Mouse (Mus musculus): ENCODE results near the gene Rcc1l. TPM values are rescaled to one million over a fixed set of nuclear protein-coding genes. Genes with fewer than 3 reads are reported as not detected.

Rcc1l gene
- polyA plus RNA-seq, 1 experiment = 16.9 TPM

DNA sequence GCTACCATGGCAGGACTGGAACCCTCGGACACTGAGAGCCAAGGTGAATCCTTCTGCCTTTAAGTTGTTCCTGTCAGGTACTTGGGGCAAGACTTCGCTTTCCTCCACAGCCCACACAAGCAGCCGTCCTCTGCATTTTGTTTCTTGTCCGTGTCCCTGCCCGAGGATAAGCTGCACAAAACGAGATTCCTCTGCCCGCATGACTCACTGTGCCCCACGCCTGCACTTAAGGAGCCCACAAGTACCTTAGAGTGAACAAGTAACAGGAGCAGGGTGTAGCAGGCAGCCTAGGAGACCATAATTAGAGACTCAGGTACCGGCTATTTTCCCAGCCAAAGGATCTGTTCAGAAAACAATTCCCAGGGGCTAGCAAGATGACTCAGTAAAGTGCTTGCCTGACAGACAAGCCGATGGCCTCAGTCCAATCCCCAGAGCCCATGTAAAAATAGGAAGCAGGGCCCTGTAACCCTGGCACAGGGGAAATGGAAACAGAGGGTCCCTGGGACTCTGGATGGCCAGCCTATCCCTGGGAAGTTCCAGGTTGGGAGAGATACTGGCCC, 29.3 kb downstream of the Rcc1l start:
- TF ChIP-seq SRF (IDR thresholded peaks at IDR 0.05; ENCODE audit: control insufficient read depth, insufficient read length, low read depth) (no peak), MAX (IDR thresholded peaks at IDR 0.05; ENCODE audit: low read depth) (no peak), REST (IDR thresholded peaks at IDR 0.05; ENCODE audit: insufficient read depth, insufficient read length) (no peak), POLR2AphosphoS2 (IDR thresholded peaks at IDR 0.05; ENCODE audit: insufficient read length, low read depth) (no peak), MYOD1 (IDR thresholded peaks at IDR 0.05; ENCODE audit: control insufficient read depth in 1 of 3, insufficient read length in 2 of 3, low read depth in 2 of 3) (no peak), E2F4 (IDR thresholded peaks at IDR 0.05; ENCODE audit: insufficient read depth) (no peak), USF1 (IDR thresholded peaks at IDR 0.05; ENCODE audit: low read depth) (no peak), TCF3 (IDR thresholded peaks at IDR 0.05; ENCODE audit: insufficient read length, low read depth) (no peak), TCF12 (IDR thresholded peaks at IDR 0.05; ENCODE audit: insufficient read depth, poor library complexity, severe bottlenecking) (no peak), CEBPB (IDR thresholded peaks at IDR 0.05; ENCODE audit: insufficient read depth, poor library complexity, severe bottlenecking) (no peak)
- Histone ChIP-seq H3K36me3 (ENCODE audit: control insufficient read depth, insufficient read depth) (no peaks in the 10 kb centered on the region), H3K4me2 (ENCODE audit: low read depth) (peak overlapping the region; percentile 1)

DNA sequence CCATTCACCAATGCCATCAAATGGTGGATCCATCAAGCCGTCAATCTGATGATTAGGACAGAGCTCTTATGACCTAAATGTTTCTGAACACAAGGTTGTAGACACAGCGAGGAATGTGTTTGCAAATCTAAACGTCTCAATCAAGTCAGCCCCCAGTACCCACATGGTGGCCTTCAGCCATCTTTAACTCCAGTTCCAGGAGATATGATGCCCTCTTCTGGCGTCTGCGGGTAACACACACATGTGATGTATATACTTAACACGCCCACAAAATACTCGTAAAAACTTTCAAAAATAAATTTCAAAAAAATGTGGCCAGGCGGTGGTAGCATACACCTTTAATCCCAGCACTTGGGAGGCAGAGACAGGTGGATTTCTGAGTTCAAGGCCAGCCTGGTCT, 31.6 kb downstream of the Rcc1l start:
- no peak for TF ChIP-seq POLR2AphosphoS2 (IDR thresholded peaks at IDR 0.05; ENCODE audit: insufficient read length, low read depth)
- no peak for TF ChIP-seq CEBPB (IDR thresholded peaks at IDR 0.05; ENCODE audit: insufficient read depth, poor library complexity, severe bottlenecking)
- no peak for TF ChIP-seq REST (IDR thresholded peaks at IDR 0.05; ENCODE audit: insufficient read depth, insufficient read length)
- TF ChIP-seq MAX (IDR thresholded peaks at IDR 0.05; ENCODE audit: low read depth) = no peak
- no peak for TF ChIP-seq SRF (IDR thresholded peaks at IDR 0.05; ENCODE audit: control insufficient read depth, insufficient read length, low read depth)
- no peak for TF ChIP-seq POLR2A (IDR thresholded peaks at IDR 0.05; ENCODE audit: insufficient read length, low read depth)
- TF ChIP-seq USF1 (IDR thresholded peaks at IDR 0.05; ENCODE audit: low read depth) = no peak
- no peak for TF ChIP-seq E2F4 (IDR thresholded peaks at IDR 0.05; ENCODE audit: insufficient read depth)
- Histone ChIP-seq H3K27me3 (ENCODE audit: control insufficient read depth, insufficient read depth, insufficient read length) (no peaks in the 10 kb centered on the region), H3K36me3 (ENCODE audit: control insufficient read depth, insufficient read depth) (no peaks in the 10 kb centered on the region), H3K4me2 (ENCODE audit: low read depth) (no peak overlapping the region), H3K4me3 (no peak overlapping the region), H3K79me2 (ENCODE audit: control insufficient read depth, insufficient read depth) (no peaks in the 10 kb centered on the region), H3ac (ENCODE audit: control insufficient read depth, insufficient read length) (no peak overlapping the region)

More for the DNA sequence above, 29.3 kb downstream of the Rcc1l start:
- no peaks in the 10 kb centered on the region for H3K79me2 ChIP-seq (ENCODE audit: control insufficient read depth, insufficient read depth)
- H3K4me3 ChIP-seq = no peak overlapping the region
- H3K27me3 ChIP-seq (ENCODE audit: control insufficient read depth, insufficient read depth, insufficient read length) = no peaks in the 10 kb centered on the region
- no peak overlapping the region for H3ac ChIP-seq (ENCODE audit: control insufficient read depth, insufficient read length)

DNA sequence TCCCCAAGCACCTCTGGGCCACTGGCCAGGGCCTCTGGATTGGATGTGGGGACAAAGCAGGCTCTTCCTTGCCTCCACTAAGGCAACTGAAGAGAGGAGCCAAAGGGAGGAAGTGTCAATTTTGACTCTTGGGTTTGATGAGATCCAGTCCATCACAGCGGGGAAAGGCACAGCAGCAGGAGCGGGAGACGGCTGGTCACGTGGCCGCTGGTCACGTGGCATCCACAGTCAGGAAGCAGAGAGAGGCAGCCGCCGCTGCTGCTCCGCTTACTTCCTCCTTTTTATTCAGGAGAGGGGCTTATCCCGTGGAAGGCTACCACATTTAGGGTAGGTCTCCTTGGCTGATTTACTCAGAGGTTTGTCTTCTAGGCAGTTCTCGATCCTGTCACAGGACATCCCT, 34.2 kb downstream of the Rcc1l start:
- Histone ChIP-seq H3ac (ENCODE audit: control insufficient read depth, insufficient read length) (no peak overlapping the region), H3K4me3 (no peak overlapping the region), H3K79me2 (ENCODE audit: control insufficient read depth, insufficient read depth) (no peaks in the 10 kb centered on the region), H3K4me2 (ENCODE audit: low read depth) (no peak overlapping the region), H3K27me3 (ENCODE audit: control insufficient read depth, insufficient read depth, insufficient read length) (no peaks in the 10 kb centered on the region), H3K36me3 (ENCODE audit: control insufficient read depth, insufficient read depth) (no peaks in the 10 kb centered on the region)
- TF ChIP-seq USF1 (IDR thresholded peaks at IDR 0.05; ENCODE audit: low read depth) (no peak), MYOD1 (IDR thresholded peaks at IDR 0.05; ENCODE audit: control insufficient read depth in 1 of 3, insufficient read length in 2 of 3, low read depth in 2 of 3) (no peak)

DNA sequence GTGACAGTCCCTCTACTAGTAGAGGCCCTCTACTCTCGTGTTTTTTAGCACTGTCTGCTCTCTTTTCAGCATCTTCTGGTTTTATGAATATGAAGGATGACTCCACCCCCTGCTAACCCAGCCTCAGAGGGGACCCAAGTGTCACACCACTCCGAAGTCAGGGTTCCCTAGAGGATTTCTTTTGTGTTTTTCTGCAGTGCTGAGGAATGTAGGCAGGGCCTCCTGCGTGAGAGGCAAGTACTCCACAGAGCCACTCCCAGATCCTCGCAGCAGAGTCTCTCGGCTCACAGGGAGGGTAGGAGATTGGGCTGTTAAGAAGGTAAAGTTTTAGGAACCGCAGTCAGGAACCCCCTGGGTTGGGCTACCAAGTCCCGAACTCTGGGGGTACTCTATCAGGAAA, 35.3 kb downstream of the Rcc1l start:
- TF ChIP-seq POLR2A (IDR thresholded peaks at IDR 0.05; ENCODE audit: insufficient read length, low read depth) = no peak
- TF ChIP-seq MYOD1 (IDR thresholded peaks at IDR 0.05; ENCODE audit: control insufficient read depth in 1 of 3, insufficient read length in 2 of 3, low read depth in 2 of 3) = no peak
- no peak for TF ChIP-seq E2F4 (IDR thresholded peaks at IDR 0.05; ENCODE audit: insufficient read depth)
- TF ChIP-seq SRF (IDR thresholded peaks at IDR 0.05; ENCODE audit: control insufficient read depth, insufficient read length, low read depth) = no peak
- TF ChIP-seq REST (IDR thresholded peaks at IDR 0.05; ENCODE audit: insufficient read depth, insufficient read length) = no peak
- no peak for TF ChIP-seq USF1 (IDR thresholded peaks at IDR 0.05; ENCODE audit: low read depth)
- no peak for TF ChIP-seq TCF3 (IDR thresholded peaks at IDR 0.05; ENCODE audit: insufficient read length, low read depth)
- TF ChIP-seq TCF12 (IDR thresholded peaks at IDR 0.05; ENCODE audit: insufficient read depth, poor library complexity, severe bottlenecking) = no peak
- TF ChIP-seq CEBPB (IDR thresholded peaks at IDR 0.05; ENCODE audit: insufficient read depth, poor library complexity, severe bottlenecking) = no peak
- TF ChIP-seq MAX (IDR thresholded peaks at IDR 0.05; ENCODE audit: low read depth) = no peak
- no peak for TF ChIP-seq MYOG (IDR thresholded peaks at IDR 0.05; ENCODE audit: control insufficient read depth in 1 of 3, insufficient read depth in 1 of 3, insufficient read length in 2 of 3, low read depth in 2 of 3)
- TF ChIP-seq POLR2AphosphoS2 (IDR thresholded peaks at IDR 0.05; ENCODE audit: insufficient read length, low read depth) = no peak
- Histone ChIP-seq H3ac (ENCODE audit: control insufficient read depth, insufficient read length) (no peak overlapping the region), H3K4me2 (ENCODE audit: low read depth) (no peak overlapping the region), H3K36me3 (ENCODE audit: control insufficient read depth, insufficient read depth) (no peaks in the 10 kb centered on the region), H3K79me2 (ENCODE audit: control insufficient read depth, insufficient read depth) (no peaks in the 10 kb centered on the region), H3K4me3 (no peak overlapping the region), H3K27me3 (ENCODE audit: control insufficient read depth, insufficient read depth, insufficient read length) (no peaks in the 10 kb centered on the region)

DNA sequence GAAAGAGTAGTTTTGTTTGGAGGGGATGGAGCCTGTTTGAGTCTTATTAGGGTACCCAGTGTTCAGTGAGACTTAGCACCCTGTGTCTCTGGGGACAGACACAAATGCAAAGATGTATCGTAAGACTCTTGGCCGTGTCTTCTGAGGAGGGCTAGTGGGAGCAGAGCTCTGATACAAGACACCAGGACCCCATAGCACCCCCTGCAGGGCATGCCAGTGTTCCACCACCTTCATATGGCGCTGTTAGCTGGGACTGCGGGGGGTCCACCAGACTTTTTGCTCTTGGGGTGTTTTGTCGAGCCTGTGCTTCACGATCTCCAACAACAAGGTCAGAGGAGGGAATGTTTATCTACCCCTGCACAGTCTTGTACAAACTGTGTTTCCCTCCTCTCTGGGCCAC, 37.1 kb downstream of the Rcc1l start:
- H3ac ChIP-seq (ENCODE audit: control insufficient read depth, insufficient read length) = no peak overlapping the region
- no peak overlapping the region for H3K4me2 ChIP-seq (ENCODE audit: low read depth)
- H3K79me2 ChIP-seq (ENCODE audit: control insufficient read depth, insufficient read depth) = no peaks in the 10 kb centered on the region
- no peaks in the 10 kb centered on the region for H3K27me3 ChIP-seq (ENCODE audit: control insufficient read depth, insufficient read depth, insufficient read length)
- TF ChIP-seq MAX (IDR thresholded peaks at IDR 0.05; ENCODE audit: low read depth) (no peak), SRF (IDR thresholded peaks at IDR 0.05; ENCODE audit: control insufficient read depth, insufficient read length, low read depth) (no peak), REST (IDR thresholded peaks at IDR 0.05; ENCODE audit: insufficient read depth, insufficient read length) (no peak), USF1 (IDR thresholded peaks at IDR 0.05; ENCODE audit: low read depth) (no peak), E2F4 (IDR thresholded peaks at IDR 0.05; ENCODE audit: insufficient read depth) (no peak), POLR2A (IDR thresholded peaks at IDR 0.05; ENCODE audit: insufficient read length, low read depth) (no peak), MYOD1 (IDR thresholded peaks at IDR 0.05; ENCODE audit: control insufficient read depth in 1 of 3, insufficient read length in 2 of 3, low read depth in 2 of 3) (no peak), TCF3 (IDR thresholded peaks at IDR 0.05; ENCODE audit: insufficient read length, low read depth) (no peak), MYOG (IDR thresholded peaks at IDR 0.05; ENCODE audit: control insufficient read depth in 1 of 3, insufficient read depth in 1 of 3, insufficient read length in 2 of 3, low read depth in 2 of 3) (no peak), TCF12 (IDR thresholded peaks at IDR 0.05; ENCODE audit: insufficient read depth, poor library complexity, severe bottlenecking) (no peak), CEBPB (IDR thresholded peaks at IDR 0.05; ENCODE audit: insufficient read depth, poor library complexity, severe bottlenecking) (no peak), POLR2AphosphoS2 (IDR thresholded peaks at IDR 0.05; ENCODE audit: insufficient read length, low read depth) (no peak)
- no peaks in the 10 kb centered on the region for H3K36me3 ChIP-seq (ENCODE audit: control insufficient read depth, insufficient read depth)
- no peak overlapping the region for H3K4me3 ChIP-seq
